In genomic region chr4:117311891-117312290, GRCm38 (mm10) we compare ENCODE assay signal across 14 mouse cellular contexts. TPM values are rescaled to one million over a fixed set of nuclear protein-coding genes. Genes with fewer than 3 reads are reported as not detected.
DNase-seq lines count a peak whose midpoint lies in the region; ATAC-seq lines count a peak whose summit lies in the region.
"Had no signal": no experiment of that assay in that cellular context is flagged by ENCODE, and none has a peak within 500 bp of the region (broad histone marks: within the 10 kb centered on the region; RNA-seq: fewer than 3 reads in every experiment).

No protein-coding gene starts in this region.

- H3K4me1 ChIP-seq in heart, embryonic 10.5 days: peaks cover 20% of the 10 kb centered on the region
- peaks cover 21% of the 10 kb centered on the region for H3K4me1 ChIP-seq in liver, embryonic 11.5 days (replicated peaks; ENCODE audit: control insufficient read depth, insufficient read depth, low read length)
- H3K4me1 ChIP-seq in neural tube, embryonic 14.5 days (ENCODE audit: control insufficient read depth, insufficient read depth, low read length): peaks cover 12% of the 10 kb centered on the region

- H3K27me3 ChIP-seq in heart, embryonic 10.5 days (ENCODE audit: insufficient read depth, poor library complexity, severe bottlenecking): peaks cover 76% of the 10 kb centered on the region
- peaks cover 31% of the 10 kb centered on the region for H3K27me3 ChIP-seq in liver, embryonic 11.5 days (replicated peaks; ENCODE audit: control insufficient read depth, insufficient read depth, low read length)
- peaks cover 13% of the 10 kb centered on the region for H3K27me3 ChIP-seq in neural tube, embryonic 14.5 days (ENCODE audit: control insufficient read depth, insufficient read depth, low read length)

- no peak overlapping the region for H3K4me3 ChIP-seq in heart, embryonic 10.5 days
- no peak overlapping the region for H3K4me3 ChIP-seq in liver, embryonic 11.5 days (ENCODE audit: low read depth, low read length)
- H3K4me3 ChIP-seq in neural tube, embryonic 14.5 days (ENCODE audit: low read depth, low read length): no peak overlapping the region
- H3K4me3 ChIP-seq: gastrocnemius, adult 2 months; limb, embryonic 15.5 days had no signal

- ATAC-seq in liver, embryonic 11.5 days (replicated peaks; ENCODE audit: low FRiP score): no peak; the same call in 1 of the 2 replicates
- 0 out of 2 replicates have a peak, but pooled peaks have one; percentile 19 for ATAC-seq in neural tube, embryonic 14.5 days (ENCODE audit: low read depth)
- ATAC-seq: inflammation-experienced regulatory T-cells, adult 6 months had no signal

- no peaks in the 10 kb centered on the region for H3K36me3 ChIP-seq in heart, embryonic 10.5 days
- H3K36me3 ChIP-seq in liver, embryonic 11.5 days (ENCODE audit: control insufficient read depth, insufficient read depth, low read length): no peaks in the 10 kb centered on the region
- H3K36me3 ChIP-seq in neural tube, embryonic 14.5 days (ENCODE audit: control insufficient read depth, insufficient read depth, low read length): no peaks in the 10 kb centered on the region
- H3K36me3 ChIP-seq: limb, embryonic 15.5 days had no signal

- H3K9me3 ChIP-seq in heart, embryonic 10.5 days: no peaks in the 10 kb centered on the region
- no peaks in the 10 kb centered on the region for H3K9me3 ChIP-seq in liver, embryonic 11.5 days (ENCODE audit: control insufficient read depth, low read length)
- H3K9me3 ChIP-seq in neural tube, embryonic 14.5 days (ENCODE audit: control insufficient read depth, low read length): no peaks in the 10 kb centered on the region
- H3K9me3 ChIP-seq: limb, embryonic 15.5 days had no signal

- DNase-seq in heart, embryonic 10.5 days (ENCODE audit: low spot score): no peak
- no peak for DNase-seq in heart, adult 11 months
- DNase-seq in liver, embryonic 11.5 days (ENCODE audit: low spot score): no peak
- no peak for DNase-seq in liver
- DNase-seq in large intestine, adult 2 months (ENCODE audit: low read depth, low spot score): peak; percentile 94
- DNase-seq in spleen, adult 12 weeks (ENCODE audit: low spot score): no peak
- no peak for DNase-seq in layer of hippocampus, adult 8-10 months (ENCODE audit: low spot score in 2 of 2)
- DNase-seq: cerebellum, adult 11 months; gastrocnemius, adult 2 months; lung, postnatal 36 days had no signal

- peak overlapping the region; percentile 62 for H3K4me2 ChIP-seq in liver, embryonic 11.5 days
- no peak overlapping the region for H3K4me2 ChIP-seq in neural tube, embryonic 14.5 days (ENCODE audit: low read depth, low read length)
- H3K4me2 ChIP-seq: limb, embryonic 15.5 days had no signal

- H3K9ac ChIP-seq in liver, embryonic 11.5 days (ENCODE audit: low read depth, low read length): peak overlapping the region; percentile 21; the same call in 1 of the 2 replicates
- no peak overlapping the region for H3K9ac ChIP-seq in neural tube, embryonic 14.5 days (replicated peaks; ENCODE audit: low read depth, low read length)
- H3K9ac ChIP-seq: limb, embryonic 15.5 days had no signal

- H3K27ac ChIP-seq in heart, embryonic 10.5 days: peak overlapping the region; percentile 65; the same call in 1 of the 2 replicates
- peak overlapping the region; percentile 61 for H3K27ac ChIP-seq in liver, embryonic 11.5 days (ENCODE audit: low read depth, low read length)
- no peak overlapping the region for H3K27ac ChIP-seq in neural tube, embryonic 14.5 days (ENCODE audit: low read depth, low read length)
- H3K27ac ChIP-seq: gastrocnemius, adult 2 months; limb, embryonic 15.5 days had no signal

- WGBS in heart, embryonic 10.5 days: 37% methylated on average over 5 of the region's 5 CpGs
- 45% methylated on average over 5 of the region's 5 CpGs for WGBS in liver, embryonic 11.5 days
- 34% methylated on average over 5 of the region's 5 CpGs for WGBS in large intestine, adult 2 months
- WGBS in neural tube, embryonic 14.5 days: 19% methylated on average over 5 of the region's 5 CpGs

RNA-seq across cellular contexts. Expression of gene Armh1, which starts 60.0 kb away (rescaled TPM):
- polyA plus RNA-seq in heart, embryonic 10.5 days (2016; fragmentation: Nextera tagmentation; extraction: Ambion mirVana): 0.20 and 0.46 TPM in 2 replicates
- polyA plus RNA-seq in liver, embryonic 11.5 days (2014; fragmentation: Nextera tagmentation; extraction: Ambion mirVana): not detected in 2 replicates
- polyA plus RNA-seq in large intestine, adult 2 months (2012; rRNA removed): 0.05 TPM in 1 of 2 replicates, not detected in the other
- polyA plus RNA-seq in neural tube, embryonic 14.5 days (2014; fragmentation: Nextera tagmentation; extraction: Ambion mirVana): 0.46 and 0.86 TPM in 2 replicates
- total RNA-seq in layer of hippocampus, adult 8-10 months (2022): under 1 TPM; 0.40 to 0.75 (median 0.59) TPM
- total RNA-seq: gastrocnemius, adult 2 months had no signal
- polyA plus RNA-seq: C2C12; inflammation-experienced regulatory T-cells, adult 6 months had no signal
